Comparison of ENCODE assay signal across 8 mouse cellular contexts in the genomic region with DNA sequence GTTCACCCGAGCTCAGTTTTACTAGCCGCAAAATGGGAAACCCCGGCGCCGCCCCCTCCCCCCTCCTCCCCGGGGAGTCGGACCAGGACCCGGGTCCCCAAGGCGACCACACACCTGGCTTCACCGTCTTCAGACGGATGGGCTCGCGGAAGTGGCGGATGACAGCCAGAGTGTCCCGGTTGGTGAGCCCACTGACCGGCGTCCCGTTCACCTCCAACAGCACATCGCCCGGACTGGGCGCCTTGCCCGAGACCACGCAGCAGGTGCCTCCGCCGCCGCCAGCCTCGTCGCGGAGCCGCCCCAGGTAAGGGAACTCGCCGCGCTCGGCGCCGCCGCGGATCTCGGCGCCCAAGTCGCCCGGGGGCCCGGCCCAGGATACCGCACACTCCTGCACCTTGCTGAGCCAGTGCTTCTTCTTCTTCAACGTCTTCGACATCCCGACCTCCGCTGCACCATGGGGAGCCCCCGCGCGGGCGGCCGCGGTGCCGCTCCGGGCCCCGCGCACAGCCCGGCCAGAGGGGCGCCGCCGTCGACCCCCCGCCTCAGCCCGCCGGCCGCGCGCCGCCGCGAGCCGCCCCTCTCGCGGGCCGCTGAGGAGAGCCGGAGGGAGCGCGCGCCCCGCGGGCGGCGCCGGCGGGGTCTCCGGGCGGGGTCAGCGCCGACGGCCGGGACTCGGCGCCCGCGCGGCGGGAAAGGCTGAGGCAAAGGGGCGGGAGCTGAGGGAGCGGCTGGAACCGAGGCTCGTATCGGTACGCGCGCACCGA. TPM values are rescaled to one million over a fixed set of nuclear protein-coding genes. Genes with fewer than 3 reads are reported as not detected.
A peak's percentile ranks its signal among the peaks of the same experiment; 100 is the strongest.
DNase-seq lines count a peak whose midpoint lies in the region; ATAC-seq and TF ChIP-seq lines count a peak whose summit lies in the region.

No protein-coding gene starts in this region.

- no peak for TF ChIP-seq CTCF in hindbrain, postnatal 0 days (IDR thresholded peaks at IDR 0.05; ENCODE audit: low read depth)
- TF ChIP-seq CTCF in left cerebral cortex, adult 2 months (IDR thresholded peaks at IDR 0.05): no peak

- intact Hi-C loops in left cerebral cortex, adult 2 months (cut with DNase I): loop anchor here (5.0 kb wide), 3 partner anchors 98 to 223 kb away; no protein-coding TSS in a partner anchor

- no peak; the same call in 1 of the 2 replicates for ATAC-seq in hindbrain, postnatal 0 days

- no peaks in the 10 kb centered on the region for H3K27me3 ChIP-seq in hindbrain, postnatal 0 days (ENCODE audit: insufficient read depth, low read length)

- no peaks in the 10 kb centered on the region for H3K9me3 ChIP-seq in hindbrain, postnatal 0 days (ENCODE audit: low read length)

- DNase-seq in Muller cell, postnatal 12 days (ENCODE audit: inconsistent ontology term): peak; percentile 49
- DNase-seq in cerebellum, adult 9-11 months: peak; percentile 75
- peak; percentile 3 to 38 for DNase-seq in gastrocnemius, adult 8-10 months (ENCODE audit: low spot score in 2 of 2)
- DNase-seq in hindbrain, postnatal 0 days (ENCODE audit: low spot score): peak; percentile 55
- peak; percentile 51 to 54 for DNase-seq in left cerebral cortex, adult 2 months (ENCODE audit: extremely low spot score in 1 of 2, low spot score in 2 of 2)
- DNase-seq in lung, postnatal 4 days: peak; percentile 67 to 74
- peak; percentile 59 for DNase-seq in right cerebral cortex, postnatal 4 days
- peak; percentile 49 for DNase-seq in yolk sac, embryonic 10.5 days (ENCODE audit: low spot score)

- H3K4me1 ChIP-seq in hindbrain, postnatal 0 days (ENCODE audit: insufficient read depth, low read length): no peaks in the 10 kb centered on the region

- H3K9ac ChIP-seq in hindbrain, postnatal 0 days (replicated peaks; ENCODE audit: low read length): peak overlapping the region; percentile 84

- H3K4me3 ChIP-seq in hindbrain, postnatal 0 days (ENCODE audit: low read length): peak overlapping the region; percentile 68
- peak overlapping the region; percentile 91 for H3K4me3 ChIP-seq in left cerebral cortex, adult 2 months

- under 1% methylated on average over 70 of the region's 107 CpGs for WGBS in hindbrain, postnatal 0 days

- peak overlapping the region; percentile 71 for H3K4me2 ChIP-seq in hindbrain, postnatal 0 days (ENCODE audit: low read depth, low read length)

- H3K36me3 ChIP-seq in hindbrain, postnatal 0 days (ENCODE audit: insufficient read depth, low read length): no peaks in the 10 kb centered on the region

- peak overlapping the region; percentile 93 for H3K27ac ChIP-seq in hindbrain, postnatal 0 days
- H3K27ac ChIP-seq in left cerebral cortex, adult 2 months: peak overlapping the region; percentile 81

RNA-seq across cellular contexts. Expression of gene Magi3, which starts 0.5 kb away (rescaled TPM):
- 1 to 10 TPM; 1.1 to 2.3 (median 1.6) TPM for total RNA-seq in gastrocnemius, adult 8-10 months (2022)
- total RNA-seq in hindbrain, postnatal 0 days (2014; rRNA removed): 15.1 and 17.3 TPM in 2 replicates
- polyA plus RNA-seq in hindbrain, postnatal 0 days (2015; fragmentation: Nextera tagmentation; extraction: Ambion mirVana): 3.2 and 4.1 TPM in 2 replicates
- total RNA-seq in left cerebral cortex, adult 2 months (2021): 10 to 100 TPM; 52.1 to 52.2 TPM

Comparison
In these comparisons a context has a peak if more than half of its experiments do, and no peak if none do; other contexts are left out.
1. DNase-seq: peak in every context shown above with its lines; median percentile 75 in cerebellum, adult 9-11 months; 70 in lung, postnatal 4 days; 59 in right cerebral cortex, postnatal 4 days; 55 in hindbrain, postnatal 0 days; 52 in left cerebral cortex, adult 2 months; 49 in Muller cell, postnatal 12 days; 49 in yolk sac, embryonic 10.5 days; 20 in gastrocnemius, adult 8-10 months.